Mouse (Mus musculus): ENCODE measurements around the gene Zfp106. TPM values are rescaled to one million over a fixed set of nuclear protein-coding genes. Genes with fewer than 3 reads are reported as not detected.

The Zfp106 gene
- 52.4 TPM for polyA plus RNA-seq (2017; shearing (Covaris generic))

DNA sequence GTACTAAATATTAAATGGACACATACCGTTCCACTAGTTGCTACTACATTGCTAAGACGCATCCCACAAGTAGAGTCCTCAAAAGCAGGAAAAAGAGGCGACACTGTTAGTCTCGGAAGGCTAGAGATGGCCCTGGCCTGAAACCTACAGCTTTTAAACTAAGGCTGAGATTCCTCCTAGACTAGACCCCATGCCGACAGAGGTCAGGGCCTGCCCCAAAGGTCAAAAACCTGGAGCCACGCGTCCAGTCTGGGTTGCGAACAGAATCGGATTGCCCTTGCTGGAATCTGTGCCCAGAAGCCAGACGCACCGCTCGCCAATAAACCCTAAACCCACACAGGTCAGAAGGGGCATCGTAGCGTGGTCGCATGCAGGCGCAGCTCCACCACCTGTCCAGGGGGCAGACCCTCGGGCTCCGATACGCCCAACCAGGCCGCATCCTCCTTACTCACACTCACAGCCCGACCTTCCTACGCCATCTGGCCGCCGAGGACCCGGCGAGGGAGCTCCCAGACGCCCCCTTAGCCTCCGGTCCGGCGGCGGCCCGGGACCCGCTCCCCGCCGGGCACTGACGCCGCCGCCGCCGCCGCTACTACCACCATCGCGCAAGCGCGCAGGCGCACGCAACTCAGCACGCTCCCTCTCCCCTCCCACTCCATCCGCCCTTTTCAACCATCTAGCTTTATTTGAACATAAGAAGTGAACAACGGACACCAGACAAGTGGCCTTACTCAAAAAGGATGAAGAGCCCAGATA, at the start of gene Zfp106:
Gene Zfp106 (minus strand): TSS at position 609 of the 756 bp plus-strand sequence.

GRCm38 (mm10) chr2:120608830-120609723, 45.4 kb upstream of the Zfp106 start, which contains the start of the genes Haus2 and Lrrc57:
TSS of gene Haus2 (plus strand) at chr2:120609383.
TSS of gene Lrrc57 (minus strand) at chr2:120609520.

DNA sequence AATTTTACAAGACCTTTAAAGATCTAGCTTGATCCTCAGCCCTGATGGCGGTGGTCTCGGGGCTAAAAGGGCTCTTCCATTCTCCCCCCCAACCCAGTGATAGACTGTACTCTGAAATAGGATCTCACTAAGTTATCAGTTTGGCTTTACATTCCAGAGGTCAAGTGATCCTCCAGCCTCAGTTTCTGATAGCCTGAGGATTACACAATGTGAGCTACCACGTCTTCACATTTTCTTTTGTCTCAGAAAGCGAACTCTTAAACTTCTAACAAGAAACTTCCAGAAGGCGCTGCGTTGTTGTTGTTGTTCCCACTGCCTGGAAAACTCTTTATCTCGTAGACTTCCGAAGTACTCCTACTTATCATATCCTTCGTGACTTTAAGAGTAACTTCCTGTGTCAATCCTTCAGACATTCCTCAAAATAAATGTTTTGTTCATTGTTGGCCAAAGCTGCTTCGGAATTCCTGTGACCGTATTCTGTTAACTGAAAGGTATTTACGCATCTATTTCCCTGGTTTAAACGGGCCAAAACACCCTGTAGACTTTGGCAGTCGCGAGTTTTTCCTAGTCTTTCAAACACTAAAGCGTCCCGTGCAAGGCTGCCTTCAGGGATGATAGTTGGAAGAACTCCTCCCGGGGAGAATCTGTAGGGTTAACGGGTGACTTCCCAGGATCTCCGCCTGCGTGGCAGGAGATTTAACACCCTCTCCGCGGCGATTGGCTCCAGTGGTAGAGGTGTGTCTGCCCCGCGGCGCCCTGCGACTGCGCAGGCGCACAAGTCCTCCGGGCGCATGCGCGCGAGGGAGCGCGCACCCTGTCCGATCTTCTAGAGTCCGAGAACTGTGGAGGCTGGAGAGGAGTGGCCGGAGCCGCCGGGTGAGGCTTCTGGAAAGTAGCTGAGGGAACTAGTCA, 3.5 kb upstream of the Zfp106 start, which contains the start of gene Snap23:
Gene Snap23 (plus strand): TSS at position 786 of the 912 bp plus-strand sequence.

Other genes starting within 250 kb of the Zfp106 start
- gene Pla2g4f, start 249.7 kb downstream of the Zfp106 start, polyA plus RNA-seq (2017; shearing (Covaris generic)) = 0.16 TPM
- gene Vps39, start 210.7 kb downstream of the Zfp106 start, polyA plus RNA-seq (2017; shearing (Covaris generic)) = 39.1 TPM
- 15.2 TPM for gene Ganc, start 159.9 kb downstream of the Zfp106 start, polyA plus RNA-seq (2017; shearing (Covaris generic))
- gene Tmem87a, start 159.7 kb downstream of the Zfp106 start, polyA plus RNA-seq (2017; shearing (Covaris generic)) = 28.7 TPM
- 1.1 TPM for gene Capn3, start 107.8 kb downstream of the Zfp106 start, polyA plus RNA-seq (2017; shearing (Covaris generic))
- 33.2 TPM for gene Snap23, start 3.8 kb upstream of the Zfp106 start, polyA plus RNA-seq (2017; shearing (Covaris generic))
- 15.1 TPM for gene Haus2, start 45.5 kb upstream of the Zfp106 start, polyA plus RNA-seq (2017; shearing (Covaris generic))
- 17.3 TPM for gene Lrrc57, start 45.7 kb upstream of the Zfp106 start, polyA plus RNA-seq (2017; shearing (Covaris generic))
- 0.39 TPM for gene Stard9, start 65.3 kb upstream of the Zfp106 start, polyA plus RNA-seq (2017; shearing (Covaris generic))

All from effector memory CD4-positive, alpha-beta T cell, adult 5 months (primary cell).